Mouse (Mus musculus): Measurements from ENCODE around the gene Morf4l1. TPM values are rescaled to one million over a fixed set of nuclear protein-coding genes. Genes with fewer than 3 reads are reported as not detected.
"Not testable (repeated sequence)": the region's sequence is repeated elsewhere in the genome, so short reads cannot be mapped to it uniquely, and the experiment has no call there.

The Morf4l1 gene
- polyA plus RNA-seq, 1 experiment from 2014 or later = 546 TPM

DNA sequence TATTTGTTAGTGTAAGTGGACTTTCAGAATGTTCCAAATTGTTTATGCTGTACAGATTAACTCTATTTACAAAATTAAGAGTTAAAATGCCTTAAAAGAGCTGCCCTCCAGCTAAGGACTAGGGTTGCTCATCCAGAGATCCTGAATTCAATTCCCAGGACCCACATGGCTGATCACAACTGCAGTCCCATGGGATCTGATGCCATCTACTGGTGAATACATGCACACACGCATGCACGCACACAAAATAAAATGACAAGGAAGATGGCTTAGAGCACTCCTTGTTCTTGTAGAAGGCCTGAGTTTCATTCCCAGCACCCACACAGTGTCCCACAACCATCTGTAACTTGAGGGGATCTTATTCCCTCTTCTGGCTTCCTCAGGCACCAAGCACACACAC is 13.8 kb downstream of the Morf4l1 start:
- ATAC-seq = no peak; the same call in 1 of the 2 replicates
- WGBS = 82% methylated on average over 2 of the region's 2 CpGs
- H3K4me1 ChIP-seq (ENCODE audit: control insufficient read depth, insufficient read depth, low read length) = no peaks in the 10 kb centered on the region
- no peak overlapping the region for H3K9ac ChIP-seq (ENCODE audit: low read length)
- no peak overlapping the region for H3K4me2 ChIP-seq (ENCODE audit: low read length)
- no peak overlapping the region for H3K27ac ChIP-seq (ENCODE audit: low read depth, low read length)
- peak; percentile 55 for DNase-seq (ENCODE audit: low spot score)
- peaks cover 78% of the 10 kb centered on the region for H3K36me3 ChIP-seq (ENCODE audit: control insufficient read depth, insufficient read depth, low read length)
- no peak overlapping the region for H3K4me3 ChIP-seq (ENCODE audit: low read depth, low read length)
- no peaks in the 10 kb centered on the region for H3K9me3 ChIP-seq (replicated peaks; ENCODE audit: control insufficient read depth, low read length)
- no peaks in the 10 kb centered on the region for H3K27me3 ChIP-seq (replicated peaks; ENCODE audit: control insufficient read depth, insufficient read depth, low read length)

DNA sequence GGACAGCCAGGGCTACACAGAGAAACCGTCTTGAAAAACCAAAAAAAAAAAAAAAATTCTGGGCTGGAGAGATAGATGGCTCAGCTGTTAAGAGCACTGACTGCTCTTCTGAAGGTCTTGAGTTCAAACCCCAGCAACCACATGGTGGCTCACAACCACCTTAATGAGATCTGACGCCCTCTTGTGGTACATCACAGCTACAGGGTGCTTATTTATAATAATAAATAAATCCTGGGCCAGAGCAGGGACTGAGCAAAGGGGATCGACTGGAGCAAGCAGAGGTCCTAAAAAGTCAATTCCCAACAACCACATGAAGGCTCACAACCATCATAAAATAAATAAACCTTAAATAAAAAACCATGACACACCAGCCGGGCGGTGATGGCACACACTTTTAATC is 15.6 kb downstream of the Morf4l1 start:
- H3K27me3 ChIP-seq (replicated peaks; ENCODE audit: control insufficient read depth, insufficient read depth, low read length) = no peaks in the 10 kb centered on the region
- no peak overlapping the region for H3K27ac ChIP-seq (ENCODE audit: low read depth, low read length)
- H3K4me2 ChIP-seq (ENCODE audit: low read length) = no peak overlapping the region
- H3K36me3 ChIP-seq (ENCODE audit: control insufficient read depth, insufficient read depth, low read length) = peaks cover 84% of the 10 kb centered on the region
- no peaks in the 10 kb centered on the region for H3K4me1 ChIP-seq (ENCODE audit: control insufficient read depth, insufficient read depth, low read length)
- DNase-seq (ENCODE audit: low spot score) (no peak), ATAC-seq (no peak)
- H3K4me3 ChIP-seq (ENCODE audit: low read depth, low read length) = no peak overlapping the region
- WGBS = 89% methylated on average over 5 of the region's 5 CpGs
- no peak overlapping the region for H3K9ac ChIP-seq (ENCODE audit: low read length)
- no peaks in the 10 kb centered on the region for H3K9me3 ChIP-seq (replicated peaks; ENCODE audit: control insufficient read depth, low read length)

DNA sequence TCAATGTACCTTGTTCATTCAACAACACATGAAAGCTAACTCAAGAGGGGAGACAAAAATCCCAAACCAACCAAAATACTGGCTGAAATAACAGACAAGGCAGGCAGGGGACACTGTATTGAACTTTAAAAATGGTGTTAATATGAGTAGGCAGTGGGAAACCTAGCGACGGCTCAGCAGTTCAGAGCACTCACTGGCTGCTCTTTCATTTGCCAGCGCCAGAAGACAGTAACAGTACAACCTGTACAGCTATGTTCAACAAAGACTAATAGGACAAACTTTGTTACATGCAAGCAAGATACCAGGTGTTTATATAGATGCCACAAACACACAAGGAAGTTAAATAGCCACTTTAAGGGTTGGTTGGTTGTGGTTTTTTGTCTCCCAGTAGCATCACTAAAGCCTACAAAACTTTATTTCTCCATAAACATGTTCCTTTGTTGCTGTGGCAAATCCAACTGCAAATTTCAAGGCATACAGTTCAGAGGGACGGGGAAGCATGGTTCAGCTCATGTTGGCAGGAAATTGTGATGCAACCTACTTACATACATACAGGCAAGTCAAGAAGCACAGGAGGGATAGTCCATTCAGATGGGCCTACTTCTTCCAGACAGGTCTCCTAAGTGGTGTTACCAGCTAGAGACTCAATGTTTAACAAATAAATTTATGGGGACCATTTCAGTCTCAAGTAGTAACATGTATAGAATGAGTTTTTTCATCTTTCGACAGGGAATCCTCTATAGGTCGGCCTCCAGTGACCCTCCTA is 25.1 kb downstream of the Morf4l1 start:
- ATAC-seq (0 out of 2 replicates have a peak, but pooled peaks have one; percentile 26), DNase-seq (ENCODE audit: low spot score) (no peak)
- H3K4me2 ChIP-seq (ENCODE audit: low read length) = no peak overlapping the region
- 92% methylated on average over 6 of the region's 6 CpGs for WGBS
- no peak overlapping the region for H3K4me3 ChIP-seq (ENCODE audit: low read depth, low read length)
- no peaks in the 10 kb centered on the region for H3K9me3 ChIP-seq (replicated peaks; ENCODE audit: control insufficient read depth, low read length)
- H3K27ac ChIP-seq (ENCODE audit: low read depth, low read length) = no peak overlapping the region
- no peaks in the 10 kb centered on the region for H3K27me3 ChIP-seq (replicated peaks; ENCODE audit: control insufficient read depth, insufficient read depth, low read length)
- peaks cover 59% of the 10 kb centered on the region for H3K36me3 ChIP-seq (ENCODE audit: control insufficient read depth, insufficient read depth, low read length)
- no peak overlapping the region for H3K9ac ChIP-seq (ENCODE audit: low read length)
- no peaks in the 10 kb centered on the region for H3K4me1 ChIP-seq (ENCODE audit: control insufficient read depth, insufficient read depth, low read length)

DNA sequence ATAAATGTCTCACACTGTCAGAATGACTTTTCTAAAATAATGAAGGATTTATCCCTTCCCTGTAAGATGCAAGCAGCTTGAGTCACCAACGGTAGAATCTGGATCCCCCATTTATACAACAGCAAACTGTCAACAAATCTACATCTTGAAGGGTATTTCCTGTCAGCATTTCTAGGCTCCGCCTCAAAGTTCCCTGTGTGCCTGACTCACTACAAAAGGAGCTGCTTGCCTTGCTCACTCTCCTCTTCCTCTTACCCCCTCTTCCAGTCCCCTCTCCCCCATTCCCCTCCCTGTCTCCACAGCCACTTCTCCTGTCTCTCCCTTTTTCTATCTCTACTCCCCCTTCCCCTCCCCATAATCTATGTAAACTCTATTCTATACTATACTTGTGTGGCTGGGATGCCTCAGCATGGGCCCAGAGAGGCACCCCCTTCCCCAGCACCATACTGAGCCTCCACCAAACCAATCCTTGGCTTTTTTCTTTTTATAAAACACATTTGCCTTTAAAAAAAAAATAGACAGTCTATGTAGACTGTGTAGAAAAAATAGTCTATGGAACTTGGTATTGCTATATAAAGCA is 26.6 kb downstream of the Morf4l1 start:
- Histone ChIP-seq H3K9ac (ENCODE audit: low read length) (no peak overlapping the region), H3K4me2 (ENCODE audit: low read length) (no peak overlapping the region), H3K4me1 (ENCODE audit: control insufficient read depth, insufficient read depth, low read length) (no peaks in the 10 kb centered on the region), H3K36me3 (ENCODE audit: control insufficient read depth, insufficient read depth, low read length) (peaks cover 48% of the 10 kb centered on the region), H3K9me3 (replicated peaks; ENCODE audit: control insufficient read depth, low read length) (no peaks in the 10 kb centered on the region), H3K27me3 (replicated peaks; ENCODE audit: control insufficient read depth, insufficient read depth, low read length) (no peaks in the 10 kb centered on the region), H3K27ac (ENCODE audit: low read depth, low read length) (no peak overlapping the region), H3K4me3 (ENCODE audit: low read depth, low read length) (no peak overlapping the region)
- DNase-seq (ENCODE audit: low spot score) (no peak), ATAC-seq (no peak)
- WGBS = 97% methylated on average over 2 of the region's 2 CpGs

DNA sequence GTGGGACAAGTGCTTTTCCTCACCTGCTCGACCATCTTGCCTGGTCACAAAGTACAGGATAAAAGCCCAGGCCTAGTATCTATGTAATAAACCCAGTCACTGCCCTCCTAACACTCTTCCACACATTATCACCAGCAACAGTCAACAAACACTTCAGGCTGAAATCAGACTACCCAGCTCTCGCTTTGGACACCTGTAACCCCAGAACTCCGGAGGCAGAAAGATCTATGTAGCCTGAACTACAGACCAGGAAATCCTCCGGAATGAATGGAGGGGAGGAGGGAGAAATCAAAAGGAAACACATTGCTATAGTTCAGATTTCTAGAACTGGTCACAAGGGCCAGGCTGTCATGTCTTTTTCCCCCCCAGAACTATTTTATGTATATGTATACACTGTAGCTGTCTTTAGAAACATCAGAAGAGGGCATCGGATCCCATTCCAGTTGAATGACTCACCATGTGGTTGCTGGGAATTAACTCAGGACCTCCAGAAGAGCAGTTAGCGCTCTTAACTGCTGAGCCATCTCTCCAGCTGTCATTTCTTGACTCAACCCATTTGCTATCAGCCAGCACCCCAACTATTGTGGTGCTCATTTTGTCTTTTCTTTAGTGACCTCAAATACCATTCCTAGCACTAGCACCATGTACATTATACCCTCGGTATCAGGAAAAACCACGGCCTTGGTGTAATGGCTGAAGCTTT is 29.7 kb downstream of the Morf4l1 start:
- DNase-seq (ENCODE audit: low spot score) = no peak
- no peak overlapping the region for H3K4me2 ChIP-seq (ENCODE audit: low read length)
- ATAC-seq = no peak
- no peak overlapping the region for H3K9ac ChIP-seq (ENCODE audit: low read length)
- no peaks in the 10 kb centered on the region for H3K4me1 ChIP-seq (ENCODE audit: control insufficient read depth, insufficient read depth, low read length)
- no peak overlapping the region for H3K4me3 ChIP-seq (ENCODE audit: low read depth, low read length)
- no peak overlapping the region for H3K27ac ChIP-seq (ENCODE audit: low read depth, low read length)
- no peaks in the 10 kb centered on the region for H3K27me3 ChIP-seq (replicated peaks; ENCODE audit: control insufficient read depth, insufficient read depth, low read length)
- 92% methylated on average over 8 of the region's 8 CpGs for WGBS
- H3K36me3 ChIP-seq (ENCODE audit: control insufficient read depth, insufficient read depth, low read length) = peaks cover 24% of the 10 kb centered on the region
- no peaks in the 10 kb centered on the region for H3K9me3 ChIP-seq (replicated peaks; ENCODE audit: control insufficient read depth, low read length)

DNA sequence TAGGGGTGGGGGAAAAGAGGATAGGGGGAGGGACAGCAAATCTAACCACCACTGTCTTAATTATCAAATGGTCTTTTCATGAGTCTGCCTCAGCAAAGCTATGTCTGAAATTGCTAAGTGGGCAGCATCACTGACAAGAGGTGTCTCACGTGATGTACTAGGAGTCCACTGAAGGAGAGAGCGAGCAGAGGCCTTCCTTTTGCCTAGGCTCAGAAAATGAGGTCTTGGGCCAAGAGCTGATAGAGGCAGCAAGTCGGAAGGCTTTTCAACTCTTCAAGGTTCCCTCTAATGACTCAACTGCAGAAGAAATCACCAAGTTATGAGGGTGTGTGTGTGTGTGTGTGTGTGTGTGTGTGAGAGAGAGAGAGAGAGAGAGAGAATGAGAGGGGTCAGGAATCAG is 30.4 kb downstream of the Morf4l1 start:
- H3K27me3 ChIP-seq (replicated peaks; ENCODE audit: control insufficient read depth, insufficient read depth, low read length) = no peaks in the 10 kb centered on the region
- H3K4me1 ChIP-seq (ENCODE audit: control insufficient read depth, insufficient read depth, low read length) = no peaks in the 10 kb centered on the region
- H3K36me3 ChIP-seq (ENCODE audit: control insufficient read depth, insufficient read depth, low read length) = peaks cover 16% of the 10 kb centered on the region
- no peak for DNase-seq (ENCODE audit: low spot score)
- no peaks in the 10 kb centered on the region for H3K9me3 ChIP-seq (replicated peaks; ENCODE audit: control insufficient read depth, low read length)
- H3K9ac ChIP-seq (ENCODE audit: low read length) = no peak overlapping the region
- H3K4me3 ChIP-seq (ENCODE audit: low read depth, low read length) = no peak overlapping the region
- WGBS = 94% methylated on average over 3 of the region's 3 CpGs
- H3K4me2 ChIP-seq (ENCODE audit: low read length) = no peak overlapping the region
- no peak overlapping the region for H3K27ac ChIP-seq (ENCODE audit: low read depth, low read length)
- ATAC-seq = 0 out of 2 replicates have a peak, but pooled peaks have one; percentile 8

DNA sequence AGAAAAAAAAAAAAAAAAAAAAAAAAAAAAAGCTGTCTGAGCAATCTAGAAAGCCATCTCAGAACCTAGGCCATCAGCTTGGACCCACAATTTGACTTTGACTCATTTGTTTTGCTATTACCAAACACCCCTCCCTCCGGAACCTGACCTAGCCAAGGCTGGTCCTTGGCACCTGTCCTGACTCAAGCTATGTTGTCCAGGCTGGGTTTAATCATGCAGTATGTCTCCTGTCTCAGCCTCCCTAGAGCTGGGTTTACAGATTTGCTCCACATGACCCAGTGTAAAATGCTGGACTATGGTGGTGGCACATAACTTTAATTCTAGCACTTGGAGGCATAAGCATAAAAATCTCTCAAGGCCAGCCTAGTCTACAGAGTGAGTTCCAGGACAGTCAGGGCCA is 31.6 kb downstream of the Morf4l1 start:
- H3K4me3 ChIP-seq (ENCODE audit: low read depth, low read length) = no peak overlapping the region
- H3K27ac ChIP-seq (ENCODE audit: low read depth, low read length) = no peak overlapping the region
- H3K4me1 ChIP-seq (ENCODE audit: control insufficient read depth, insufficient read depth, low read length) = no peaks in the 10 kb centered on the region
- H3K4me2 ChIP-seq (ENCODE audit: low read length) = no peak overlapping the region
- no peaks in the 10 kb centered on the region for H3K9me3 ChIP-seq (replicated peaks; ENCODE audit: control insufficient read depth, low read length)
- 0 out of 2 replicates have a peak, but pooled peaks have one; percentile 14 for ATAC-seq
- no peaks in the 10 kb centered on the region for H3K27me3 ChIP-seq (replicated peaks; ENCODE audit: control insufficient read depth, insufficient read depth, low read length)
- 90% methylated on average over 1 of the region's 1 CpGs for whole genome bisulfite sequencing
- peaks cover 11% of the 10 kb centered on the region for H3K36me3 ChIP-seq (ENCODE audit: control insufficient read depth, insufficient read depth, low read length)
- no peak overlapping the region for H3K9ac ChIP-seq (ENCODE audit: low read length)
- DNase-seq (ENCODE audit: low spot score) = no peak

DNA sequence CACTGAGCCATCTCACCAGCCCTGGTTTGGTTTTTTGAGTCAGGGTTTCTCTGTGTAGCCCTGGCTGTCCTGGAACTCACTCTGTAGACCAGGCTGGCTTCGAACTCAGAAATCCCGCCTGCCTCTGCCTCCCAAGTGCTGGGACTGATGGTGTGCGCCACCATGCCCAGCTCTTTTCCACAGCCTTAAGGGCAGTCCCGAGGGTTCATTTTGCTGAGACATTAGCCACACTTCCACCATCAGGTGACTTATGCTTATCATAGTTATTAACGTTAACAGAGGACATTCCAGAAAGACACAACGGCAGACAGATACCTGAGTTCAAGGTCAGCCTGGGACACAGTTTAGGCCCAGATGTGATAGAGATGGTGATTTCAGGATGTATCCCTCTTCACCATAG is 32.6 kb downstream of the Morf4l1 start:
- H3K9ac ChIP-seq (ENCODE audit: low read length); H3K9me3 ChIP-seq (replicated peaks; ENCODE audit: control insufficient read depth, low read length); H3K4me3 ChIP-seq (ENCODE audit: low read depth, low read length); ATAC-seq; DNase-seq (ENCODE audit: low spot score); H3K4me1 ChIP-seq (ENCODE audit: control insufficient read depth, insufficient read depth, low read length); H3K27me3 ChIP-seq (replicated peaks; ENCODE audit: control insufficient read depth, insufficient read depth, low read length); H3K4me2 ChIP-seq (ENCODE audit: low read length); H3K27ac ChIP-seq (ENCODE audit: low read depth, low read length): not testable (repeated sequence)
- H3K36me3 ChIP-seq (ENCODE audit: control insufficient read depth, insufficient read depth, low read length) = peaks cover 11% of the 10 kb centered on the region
- WGBS = 92% methylated on average over 6 of the region's 6 CpGs

All from forebrain, embryonic 14.5 days (tissue).